Mouse (Mus musculus) liver, postnatal 0 days (tissue): ENCODE data around the gene Per2. TPM values are rescaled to one million over a fixed set of nuclear protein-coding genes. Genes with fewer than 3 reads are reported as not detected.

Experiments
- ATAC-seq: fragments of 200-750 bp; cut with Nextera tagmentation; 2 replicates; pipeline ENCODE4 v1.8.0; 2017; ENCODE audit warnings: mild to moderate bottlenecking, moderate library complexity
- DNase-seq: peaks from one replicate; pipeline ENCODE4 v3.0.0-alpha.2; 2016
- H3K27ac ChIP-seq: fragments of 300-500 bp; sonication (generic); 2 replicates; pipeline ENCODE4 v1.5.1; 2014; ENCODE audit warnings: antibody characterized with exemption, moderate library complexity, mild to moderate bottlenecking, low read depth
- H3K27me3 ChIP-seq: fragments of 300-500 bp; sonication (generic); 2 replicates; pipeline ENCODE4 v1.6.1; 2014; ENCODE audit warnings: low read length, control low read depth, mixed read lengths; ENCODE audit not compliant: insufficient read depth
- H3K36me3 ChIP-seq: fragments of 300-500 bp; sonication (generic); replicated peaks from 2 replicates; pipeline ENCODE4 v1.6.1; 2014; ENCODE audit warnings: mild to moderate bottlenecking, control low read depth, low read length, moderate library complexity, mixed read lengths; ENCODE audit not compliant: insufficient read depth
- H3K4me1 ChIP-seq: fragments of 300-500 bp; sonication (generic); 2 replicates; pipeline ENCODE4 v1.6.1; 2014; ENCODE audit warnings: antibody characterized with exemption, mild to moderate bottlenecking, control low read depth; ENCODE audit not compliant: insufficient read depth
- H3K4me2 ChIP-seq: fragments of 300-500 bp; sonication (generic); 2 replicates; pipeline ENCODE4 v1.6.1; 2014; ENCODE audit warnings: low read depth, mild to moderate bottlenecking, low read length, moderate library complexity, mixed read lengths
- H3K4me3 ChIP-seq: fragments of 300-500 bp; sonication (generic); 2 replicates; pipeline ENCODE4 v1.5.1; 2014; ENCODE audit warnings: low read depth, low read length
- H3K9ac ChIP-seq: fragments of 300-500 bp; sonication (generic); replicated peaks from 2 replicates; pipeline ENCODE4 v1.6.1; 2014; ENCODE audit warnings: mild to moderate bottlenecking, moderate library complexity
- H3K9me3 ChIP-seq: fragments of 300-500 bp; sonication (generic); 2 replicates; pipeline ENCODE4 v1.6.1; 2016; ENCODE audit warnings: mild to moderate bottlenecking, control low read depth, low read length, mixed read lengths
- CTCF ChIP-seq: sonication (generic); IDR thresholded peaks from 2 replicates; pipeline ENCODE4 v1.5.1; 2016; ENCODE audit warnings: antibody characterized with exemption, low read depth
- EP300 ChIP-seq: IDR thresholded peaks from 2 replicates; pipeline ENCODE4 v1.6.1; 2016; ENCODE audit warnings: antibody characterized with exemption, low read depth, mild to moderate bottlenecking
- WGBS: fragments of 180-500 bp; shearing (Covaris S2); extraction: QIAGEN DNeasy Blood & Tissue Kit; methylation state at CpG from one replicate; pipeline ENCODE4 v1.1.7; 2014; ENCODE audit not compliant: insufficient replicate concordance; 5-methylcytosine and 5-hydroxymethylcytosine counted together
- polyA plus RNA-seq: library from polyadenylated mRNA; unstranded; fragments of >200 nt; fragmentation: Nextera tagmentation; extraction: Ambion mirVana; gene quantifications from 2 replicates; pipeline ENCODE4 v1.2.1, GENCODE M21; 2015

The Per2 gene
- polyA plus RNA-seq, 1 experiment from 2014 or later = 2.5 TPM

DNA sequence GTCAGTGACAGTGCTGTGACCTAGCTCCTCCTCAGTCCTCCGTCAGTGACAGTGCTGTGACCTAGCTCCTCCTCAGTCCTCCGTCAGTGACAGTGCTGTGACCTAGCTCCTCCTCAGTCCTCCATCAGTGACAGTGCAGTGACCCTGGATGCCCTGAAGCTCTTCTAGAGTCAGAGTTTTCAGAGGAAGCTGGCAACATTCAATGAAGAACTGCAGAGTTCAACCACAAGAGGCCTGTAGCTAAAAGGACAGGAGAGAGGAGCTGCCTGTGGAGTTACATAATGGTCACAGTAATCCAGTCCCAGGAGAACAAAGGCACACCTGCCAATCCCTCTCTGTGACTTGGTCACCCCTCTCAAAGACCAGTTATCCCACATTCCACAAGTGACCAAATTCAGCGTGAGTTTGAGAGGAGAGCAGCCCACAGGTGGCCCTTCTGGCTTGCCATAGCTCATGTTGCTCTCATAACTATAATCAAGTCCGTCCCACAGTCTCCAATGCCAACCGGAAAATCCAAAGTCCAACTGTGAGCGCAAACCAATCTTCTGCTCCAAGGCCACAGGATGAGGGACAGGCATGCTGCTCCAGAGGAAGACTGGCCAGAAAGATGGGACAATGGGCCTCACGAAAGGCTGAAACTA is 16.7 kb downstream of the Per2 start:
- peak overlapping the region; percentile 48; the same call in 1 of the 2 replicates for H3K4me2 ChIP-seq
- no peak overlapping the region for H3K4me3 ChIP-seq
- no peak for DNase-seq
- WGBS = 75% methylated on average over 6 of the region's 7 CpGs
- peak overlapping the region; percentile 48; the same call in 1 of the 2 replicates for H3K9ac ChIP-seq
- H3K27me3 ChIP-seq = no peaks in the 10 kb centered on the region
- no peaks in the 10 kb centered on the region; the same call in 1 of the 2 replicates for H3K9me3 ChIP-seq
- H3K4me1 ChIP-seq = peaks cover 53% of the 10 kb centered on the region
- TF ChIP-seq EP300 (no peak), CTCF (no peak)
- ATAC-seq = no peak
- peak overlapping the region; percentile 69 for H3K27ac ChIP-seq
- peaks cover 48% of the 10 kb centered on the region for H3K36me3 ChIP-seq

DNA sequence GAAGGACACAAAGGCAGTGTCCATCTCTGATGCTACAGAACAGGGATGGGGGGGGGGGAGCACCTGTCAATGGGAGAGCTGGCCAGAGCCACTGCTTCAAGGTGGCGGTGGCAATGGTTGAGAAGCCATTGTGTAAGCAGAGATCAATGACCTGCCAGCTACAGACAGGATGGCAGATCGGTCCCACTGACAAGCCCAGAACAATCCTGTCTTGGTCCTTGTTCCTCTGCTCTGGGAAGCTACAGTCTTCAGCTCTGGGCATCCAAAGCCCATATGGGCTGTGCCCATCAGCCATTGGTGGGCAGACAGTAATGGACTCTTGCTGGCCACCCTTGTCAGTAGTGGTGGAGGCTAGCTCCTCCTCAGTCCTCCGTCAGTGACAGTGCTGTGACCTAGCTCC is 17.3 kb downstream of the Per2 start:
- no peak overlapping the region for H3K4me2 ChIP-seq
- TF ChIP-seq CTCF = no peak
- TF ChIP-seq EP300 = no peak
- WGBS = 77% methylated on average over 3 of the region's 3 CpGs
- DNase-seq (no peak), ATAC-seq (no peak)
- no peak overlapping the region for H3K9ac ChIP-seq
- H3K36me3 ChIP-seq = peaks cover 42% of the 10 kb centered on the region
- H3K4me3 ChIP-seq = no peak overlapping the region
- H3K9me3 ChIP-seq = no peaks in the 10 kb centered on the region
- H3K27ac ChIP-seq = peak overlapping the region; percentile 30; the same call in 1 of the 2 replicates
- peaks cover 59% of the 10 kb centered on the region for H3K4me1 ChIP-seq
- H3K27me3 ChIP-seq = no peaks in the 10 kb centered on the region

DNA sequence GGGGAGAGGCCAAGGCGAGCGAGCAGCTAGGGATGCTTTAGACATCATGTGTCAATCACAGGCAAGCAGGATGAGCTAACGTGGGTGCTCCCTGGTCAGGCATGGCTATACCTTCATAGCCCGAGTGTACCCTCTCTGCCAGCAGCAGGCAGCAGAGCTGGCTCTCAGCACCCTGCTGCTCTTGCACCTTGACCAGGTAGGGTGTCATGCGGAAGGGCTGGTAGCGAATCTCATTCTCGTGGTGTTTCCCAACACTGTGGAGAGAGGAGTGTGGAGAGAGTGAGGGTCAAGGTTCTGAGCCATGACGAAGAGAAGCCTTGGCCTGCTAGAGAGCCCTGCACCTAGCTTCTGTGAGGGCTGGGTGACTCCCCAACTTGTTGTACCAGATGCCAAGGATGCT is 19.3 kb downstream of the Per2 start:
- 73% methylated on average over 8 of the region's 8 CpGs for WGBS
- H3K36me3 ChIP-seq = peaks cover 40% of the 10 kb centered on the region
- TF ChIP-seq CTCF = 0 out of 2 replicates have a peak, but pooled peaks have one; percentile 12
- TF ChIP-seq EP300 = no peak
- H3K27me3 ChIP-seq = no peaks in the 10 kb centered on the region
- H3K9ac ChIP-seq = no peak overlapping the region
- no peak overlapping the region for H3K4me2 ChIP-seq
- ATAC-seq = peak; percentile 58
- DNase-seq = no peak
- H3K27ac ChIP-seq = peak overlapping the region; percentile 72
- H3K4me3 ChIP-seq = no peak overlapping the region
- H3K4me1 ChIP-seq = peaks cover 55% of the 10 kb centered on the region
- H3K9me3 ChIP-seq = no peaks in the 10 kb centered on the region

DNA sequence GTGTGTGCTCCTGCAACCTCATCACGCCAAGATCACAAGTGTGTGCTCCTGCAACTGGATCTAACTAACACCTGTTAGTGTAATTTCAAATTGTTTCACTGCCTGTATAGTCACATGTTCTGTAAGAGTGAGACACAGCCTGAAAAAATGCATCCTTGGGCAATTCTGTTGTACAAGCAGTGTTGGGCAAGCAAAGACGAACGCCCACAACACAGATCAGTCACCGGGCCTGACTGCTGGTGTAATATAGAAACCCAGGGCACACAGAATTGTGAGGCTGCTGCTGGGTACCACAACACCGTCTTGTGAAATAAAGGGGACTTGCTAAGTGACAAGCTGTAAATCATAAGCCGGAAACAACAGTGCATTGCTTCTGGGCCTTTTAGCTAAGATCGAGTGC is 21.6 kb downstream of the Per2 start:
- Histone ChIP-seq H3K27me3 (no peaks in the 10 kb centered on the region), H3K4me3 (no peak overlapping the region), H3K9me3 (no peaks in the 10 kb centered on the region), H3K4me2 (no peak overlapping the region), H3K36me3 (peaks cover 37% of the 10 kb centered on the region), H3K27ac (peak overlapping the region; percentile 95), H3K4me1 (peaks cover 39% of the 10 kb centered on the region), H3K9ac (no peak overlapping the region)
- TF ChIP-seq EP300 (peak; percentile 67; the same call in 1 of the 2 replicates), CTCF (no peak)
- ATAC-seq (peak; percentile 77), DNase-seq (peak; percentile 51)
- WGBS = 56% methylated on average over 7 of the region's 7 CpGs

DNA sequence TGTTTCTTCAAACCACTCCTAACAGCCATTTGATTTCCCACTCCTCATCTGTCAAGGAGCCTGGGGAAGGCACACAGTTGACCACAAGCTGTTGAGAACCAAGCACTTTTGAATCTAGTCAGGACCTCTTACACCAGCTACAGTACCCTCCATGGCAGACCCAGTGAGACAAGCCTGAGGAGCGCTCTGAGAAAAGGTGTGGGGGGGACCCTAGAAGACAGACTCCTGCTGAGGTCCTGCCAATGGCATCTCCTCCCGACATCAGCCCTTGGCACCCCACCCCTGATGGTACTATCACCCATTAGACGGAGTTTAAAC is 22.1 kb downstream of the Per2 start:
- TF ChIP-seq EP300 (no peak), CTCF (no peak)
- peaks cover 39% of the 10 kb centered on the region for H3K4me1 ChIP-seq
- 81% methylated on average over 3 of the region's 3 CpGs for WGBS
- ATAC-seq (no peak), DNase-seq (no peak)
- H3K9me3 ChIP-seq = no peaks in the 10 kb centered on the region
- no peaks in the 10 kb centered on the region for H3K27me3 ChIP-seq
- H3K9ac ChIP-seq = no peak overlapping the region
- H3K4me3 ChIP-seq = no peak overlapping the region
- H3K4me2 ChIP-seq = no peak overlapping the region
- H3K27ac ChIP-seq = peak overlapping the region; percentile 95
- peaks cover 37% of the 10 kb centered on the region for H3K36me3 ChIP-seq

DNA sequence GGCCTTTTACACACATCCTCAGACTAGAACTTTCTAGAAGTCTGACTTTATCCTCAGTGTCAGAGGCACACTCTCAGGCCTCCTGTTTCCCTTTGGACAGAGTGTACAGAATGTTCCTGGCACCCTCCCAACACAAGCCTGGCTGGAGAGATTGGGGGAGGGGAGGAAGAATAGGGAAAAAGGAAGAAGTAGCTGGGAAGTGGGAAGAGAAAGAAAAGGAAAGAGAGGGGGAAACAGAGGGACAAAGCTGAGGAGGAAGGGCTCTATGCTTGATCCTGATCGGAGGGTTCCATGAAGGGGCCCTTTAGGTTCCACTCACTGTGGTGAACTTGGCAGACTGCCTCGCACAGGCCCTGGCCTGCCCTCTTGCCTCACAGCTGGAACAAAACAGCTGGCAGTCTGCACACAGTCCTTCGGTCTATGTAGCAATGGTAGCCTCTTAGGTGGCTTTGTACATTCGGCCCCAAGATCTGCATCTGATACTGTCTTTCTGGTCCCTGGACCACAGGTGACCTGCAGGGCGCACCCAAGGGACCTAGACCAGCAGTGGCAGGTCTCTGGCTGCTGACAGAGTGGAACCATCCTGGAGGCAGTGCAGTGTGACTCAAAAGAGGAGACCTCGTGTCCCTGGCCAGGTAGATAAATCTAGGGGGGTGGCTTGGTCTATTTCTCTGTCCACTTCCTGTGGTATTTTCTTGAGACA is 22.6 kb downstream of the Per2 start:
- no peak overlapping the region for H3K9ac ChIP-seq
- TF ChIP-seq CTCF = no peak
- TF ChIP-seq EP300 = peak; percentile 86
- WGBS = 40% methylated on average over 6 of the region's 6 CpGs
- ATAC-seq (peak; percentile 83), DNase-seq (peak; percentile 81)
- no peak overlapping the region for H3K4me3 ChIP-seq
- H3K4me1 ChIP-seq = peaks cover 39% of the 10 kb centered on the region
- peaks cover 39% of the 10 kb centered on the region for H3K36me3 ChIP-seq
- no peak overlapping the region for H3K4me2 ChIP-seq
- no peaks in the 10 kb centered on the region for H3K9me3 ChIP-seq
- no peaks in the 10 kb centered on the region for H3K27me3 ChIP-seq
- peak overlapping the region; percentile 95 for H3K27ac ChIP-seq
